Mouse (Mus musculus): ENCODE measurements around the gene Spry2. TPM values are rescaled to one million over a fixed set of nuclear protein-coding genes. Genes with fewer than 3 reads are reported as not detected.

Gene Spry2
- polyA plus RNA-seq, 1 experiment from 2014 or later = 49.2 TPM

- H3K36me3 ChIP-seq (ENCODE audit: control insufficient read depth, insufficient read depth, low read length) = no peaks in the 10 kb centered on the region
- no peaks in the 10 kb centered on the region for H3K4me1 ChIP-seq (replicated peaks; ENCODE audit: control insufficient read depth, insufficient read depth)
- no peak overlapping the region for H3K4me2 ChIP-seq (replicated peaks; ENCODE audit: low read depth)
- no peak overlapping the region for H3K4me3 ChIP-seq (ENCODE audit: low read depth, low read length)
- ATAC-seq (ENCODE audit: low FRiP score, low TSS enrichment) = no peak
- H3K9me3 ChIP-seq (ENCODE audit: control insufficient read depth, low read length) = no peaks in the 10 kb centered on the region
- no peak for TF ChIP-seq EP300 (optimal IDR thresholded peaks at IDR 0.05)
- no peak for TF ChIP-seq CTCF (IDR thresholded peaks at IDR 0.05; ENCODE audit: low read depth)
- WGBS = 84% methylated on average over 5 of the region's 5 CpGs
- no peak overlapping the region for H3K9ac ChIP-seq (ENCODE audit: low read length)
- no peaks in the 10 kb centered on the region for H3K27me3 ChIP-seq (ENCODE audit: control insufficient read depth, insufficient read depth, low read length)
- no peak overlapping the region for H3K27ac ChIP-seq (replicated peaks)
- no peak for DNase-seq (ENCODE audit: low spot score)
Observed at GRCm38 (mm10) chr14:105865381-105865938, 31.2 kb downstream of the Spry2 start.

DNA sequence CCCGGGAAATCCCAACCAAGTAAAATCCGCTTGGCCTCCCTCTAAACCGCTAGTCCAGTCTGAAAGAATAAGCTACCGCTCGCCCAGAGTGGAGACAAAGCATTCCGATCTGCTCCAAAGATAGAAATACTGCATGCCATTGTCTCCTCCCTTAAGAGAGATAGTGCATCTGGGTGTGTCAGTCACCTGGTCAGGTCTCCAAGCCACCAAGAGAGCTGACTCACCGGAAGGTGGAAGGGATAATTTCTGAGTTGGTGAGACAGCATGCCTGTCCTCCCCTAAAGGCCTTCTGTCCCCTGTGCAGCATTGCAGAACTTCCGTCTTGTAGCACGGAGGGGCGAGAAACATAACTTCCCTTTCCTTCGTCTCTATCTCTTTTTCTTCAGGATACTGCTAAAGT is 34.4 kb downstream of the Spry2 start:
- ATAC-seq (ENCODE audit: low FRiP score, low TSS enrichment) (no peak), DNase-seq (ENCODE audit: low spot score) (no peak)
- no peak overlapping the region for H3K9ac ChIP-seq (ENCODE audit: low read length)
- no peak overlapping the region for H3K4me2 ChIP-seq (replicated peaks; ENCODE audit: low read depth)
- WGBS = 71% methylated on average over 11 of the region's 11 CpGs
- TF ChIP-seq CTCF (IDR thresholded peaks at IDR 0.05; ENCODE audit: low read depth) (no peak), EP300 (optimal IDR thresholded peaks at IDR 0.05) (no peak)
- no peak overlapping the region for H3K27ac ChIP-seq (replicated peaks)
- H3K4me3 ChIP-seq (ENCODE audit: low read depth, low read length) = no peak overlapping the region
- H3K36me3 ChIP-seq (ENCODE audit: control insufficient read depth, insufficient read depth, low read length) = no peaks in the 10 kb centered on the region
- H3K4me1 ChIP-seq (replicated peaks; ENCODE audit: control insufficient read depth, insufficient read depth) = no peaks in the 10 kb centered on the region
- H3K9me3 ChIP-seq (ENCODE audit: control insufficient read depth, low read length) = no peaks in the 10 kb centered on the region
- H3K27me3 ChIP-seq (ENCODE audit: control insufficient read depth, insufficient read depth, low read length) = no peaks in the 10 kb centered on the region

GRCm38 (mm10) chr14:105860920-105861319 is 35.7 kb downstream of the Spry2 start:
- Histone ChIP-seq H3K4me1 (replicated peaks; ENCODE audit: control insufficient read depth, insufficient read depth) (no peaks in the 10 kb centered on the region), H3K27me3 (ENCODE audit: control insufficient read depth, insufficient read depth, low read length) (no peaks in the 10 kb centered on the region), H3K4me3 (ENCODE audit: low read depth, low read length) (no peak overlapping the region), H3K9me3 (ENCODE audit: control insufficient read depth, low read length) (no peaks in the 10 kb centered on the region), H3K4me2 (replicated peaks; ENCODE audit: low read depth) (no peak overlapping the region), H3K27ac (replicated peaks) (no peak overlapping the region), H3K9ac (ENCODE audit: low read length) (no peak overlapping the region), H3K36me3 (ENCODE audit: control insufficient read depth, insufficient read depth, low read length) (no peaks in the 10 kb centered on the region)
- DNase-seq (ENCODE audit: low spot score) (peak; percentile 21), ATAC-seq (ENCODE audit: low FRiP score, low TSS enrichment) (0 out of 2 replicates have a peak, but pooled peaks have one; percentile 49)
- no peak for TF ChIP-seq EP300 (optimal IDR thresholded peaks at IDR 0.05)
- no peak for TF ChIP-seq CTCF (IDR thresholded peaks at IDR 0.05; ENCODE audit: low read depth)
- WGBS = 31% methylated on average over 6 of the region's 6 CpGs

DNA sequence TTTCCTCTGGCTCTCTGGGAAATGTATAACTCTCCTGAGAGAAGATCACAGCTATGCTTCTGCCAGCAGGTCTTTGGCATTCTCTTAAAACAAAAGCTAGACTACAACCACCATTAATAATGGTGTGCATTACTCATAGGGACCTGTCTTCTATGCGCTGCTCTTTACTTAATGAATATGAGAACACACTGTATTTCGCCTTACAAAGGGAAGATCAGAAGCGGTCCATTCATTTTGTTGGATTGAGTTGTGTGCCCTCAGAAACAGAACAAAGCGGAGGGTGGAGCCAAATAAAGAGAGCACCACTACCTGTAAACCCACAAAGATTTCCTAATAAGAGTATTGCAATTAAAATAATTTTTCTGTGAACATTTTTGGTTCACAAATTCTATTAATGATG is 36.3 kb downstream of the Spry2 start:
- Histone ChIP-seq H3K9me3 (ENCODE audit: control insufficient read depth, low read length) (no peaks in the 10 kb centered on the region), H3K4me1 (replicated peaks; ENCODE audit: control insufficient read depth, insufficient read depth) (no peaks in the 10 kb centered on the region), H3K27ac (replicated peaks) (no peak overlapping the region), H3K9ac (ENCODE audit: low read length) (no peak overlapping the region), H3K4me3 (ENCODE audit: low read depth, low read length) (no peak overlapping the region), H3K27me3 (ENCODE audit: control insufficient read depth, insufficient read depth, low read length) (no peaks in the 10 kb centered on the region), H3K4me2 (replicated peaks; ENCODE audit: low read depth) (no peak overlapping the region), H3K36me3 (ENCODE audit: control insufficient read depth, insufficient read depth, low read length) (no peaks in the 10 kb centered on the region)
- 85% methylated on average over 4 of the region's 4 CpGs for WGBS
- DNase-seq (ENCODE audit: low spot score) = no peak
- no peak for ATAC-seq (ENCODE audit: low FRiP score, low TSS enrichment)
- TF ChIP-seq EP300 (optimal IDR thresholded peaks at IDR 0.05) (no peak), CTCF (IDR thresholded peaks at IDR 0.05; ENCODE audit: low read depth) (no peak)

DNA sequence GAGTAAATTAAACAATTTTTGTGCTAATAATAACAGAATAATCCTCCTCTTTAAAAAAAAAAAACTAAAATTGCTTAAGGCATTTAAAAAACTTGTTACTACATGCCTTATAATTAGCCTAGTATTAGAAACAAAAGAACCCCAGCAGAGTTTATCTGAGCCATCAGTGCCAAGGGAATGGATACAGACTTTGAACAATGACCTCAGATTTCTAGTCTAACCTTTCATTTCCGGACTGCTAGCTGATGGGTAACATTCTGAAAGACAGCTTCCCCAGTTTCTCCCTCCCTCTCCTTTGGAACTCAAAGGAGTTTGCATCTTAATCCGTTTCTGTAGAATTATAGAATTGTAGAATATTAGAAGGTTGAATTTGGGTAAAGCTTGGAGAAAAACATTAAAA is 36.7 kb downstream of the Spry2 start:
- H3K9ac ChIP-seq (ENCODE audit: low read length) = no peak overlapping the region
- H3K36me3 ChIP-seq (ENCODE audit: control insufficient read depth, insufficient read depth, low read length) = no peaks in the 10 kb centered on the region
- no peak overlapping the region for H3K4me2 ChIP-seq (replicated peaks; ENCODE audit: low read depth)
- no peak overlapping the region for H3K27ac ChIP-seq (replicated peaks)
- H3K9me3 ChIP-seq (ENCODE audit: control insufficient read depth, low read length) = no peaks in the 10 kb centered on the region
- DNase-seq (ENCODE audit: low spot score) (no peak), ATAC-seq (ENCODE audit: low FRiP score, low TSS enrichment) (no peak)
- no peaks in the 10 kb centered on the region for H3K4me1 ChIP-seq (replicated peaks; ENCODE audit: control insufficient read depth, insufficient read depth)
- H3K4me3 ChIP-seq (ENCODE audit: low read depth, low read length) = no peak overlapping the region
- no peak for TF ChIP-seq CTCF (IDR thresholded peaks at IDR 0.05; ENCODE audit: low read depth)
- TF ChIP-seq EP300 (optimal IDR thresholded peaks at IDR 0.05) = no peak
- 39% methylated on average over 2 of the region's 2 CpGs for WGBS
- H3K27me3 ChIP-seq (ENCODE audit: control insufficient read depth, insufficient read depth, low read length) = no peaks in the 10 kb centered on the region

DNA sequence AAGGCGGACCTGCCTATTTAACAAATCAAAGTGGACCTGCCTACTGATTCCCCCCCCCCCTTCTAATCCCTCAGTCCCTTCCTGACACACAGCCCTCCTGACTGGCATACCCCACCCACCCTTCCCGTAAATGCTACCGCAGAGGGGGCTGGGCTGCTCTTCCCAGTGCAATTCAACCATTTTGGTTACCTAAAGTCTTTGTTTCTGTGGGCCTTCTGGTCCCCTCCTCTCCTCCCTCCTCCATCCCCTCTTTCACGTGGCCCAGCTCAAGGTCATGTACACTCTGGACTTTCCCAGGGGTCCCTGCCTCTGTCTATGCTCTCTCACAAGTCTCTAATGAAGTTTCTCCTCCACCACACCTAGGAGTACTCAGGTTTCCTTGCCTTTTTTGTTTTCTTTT is 37.3 kb downstream of the Spry2 start:
- WGBS = 56% methylated on average over 4 of the region's 4 CpGs
- TF ChIP-seq CTCF (IDR thresholded peaks at IDR 0.05; ENCODE audit: low read depth) = no peak
- no peak for TF ChIP-seq EP300 (optimal IDR thresholded peaks at IDR 0.05)
- Histone ChIP-seq H3K4me1 (replicated peaks; ENCODE audit: control insufficient read depth, insufficient read depth) (no peaks in the 10 kb centered on the region), H3K27me3 (ENCODE audit: control insufficient read depth, insufficient read depth, low read length) (no peaks in the 10 kb centered on the region), H3K9me3 (ENCODE audit: control insufficient read depth, low read length) (no peaks in the 10 kb centered on the region), H3K4me2 (replicated peaks; ENCODE audit: low read depth) (no peak overlapping the region), H3K27ac (replicated peaks) (no peak overlapping the region), H3K36me3 (ENCODE audit: control insufficient read depth, insufficient read depth, low read length) (no peaks in the 10 kb centered on the region), H3K4me3 (ENCODE audit: low read depth, low read length) (no peak overlapping the region), H3K9ac (ENCODE audit: low read length) (no peak overlapping the region)
- ATAC-seq (ENCODE audit: low FRiP score, low TSS enrichment) (no peak), DNase-seq (ENCODE audit: low spot score) (no peak)
